Mouse (Mus musculus) cerebellum, adult (tissue): ENCODE measurements around the gene Epn3.

Experiments used
- ATAC-seq: cut with Nextera tagmentation; 2 replicates; pipeline ENCODE4 v1.9.2; 2017; ENCODE audit warnings: mild to moderate bottlenecking, moderate library complexity, mixed read lengths; ENCODE audit not compliant: insufficient number of reproducible peaks, low FRiP score, low TSS enrichment

Epn3 gene

GRCm38 (mm10) chr11:94498093-94498996 lies 1.4 kb downstream of the Epn3 start:
- ATAC-seq: peak; percentile 32

- no peak for ATAC-seq
These were observed 4.4 kb downstream of the Epn3 start for GRCm38 (mm10) chr11:94495415-94495814.

GRCm38 (mm10) chr11:94491749-94492099 lies 8.1 kb downstream of the Epn3 start:
- ATAC-seq: no peak

- no peak for ATAC-seq
These were observed 8.6 kb downstream of the Epn3 start for GRCm38 (mm10) chr11:94491035-94491748.

- no peak for ATAC-seq
These were observed 10.0 kb downstream of the Epn3 start for GRCm38 (mm10) chr11:94489745-94490144.

GRCm38 (mm10) chr11:94488767-94489533 lies 10.8 kb downstream of the Epn3 start:
- ATAC-seq: no peak

GRCm38 (mm10) chr11:94486001-94486400 lies 13.8 kb downstream of the Epn3 start, which contains the start of gene Spata20:
Spata20 (minus strand) TSS chr11:94486179.
- peak; percentile 33; the same call in 1 of the 2 replicates for ATAC-seq

GRCm38 (mm10) chr11:94485223-94485622 lies 14.6 kb downstream of the Epn3 start:
- no peak for ATAC-seq

GRCm38 (mm10) chr11:94484636-94485035 lies 15.1 kb downstream of the Epn3 start:
- no peak for ATAC-seq

- no peak for ATAC-seq
These were observed 15.9 kb downstream of the Epn3 start for GRCm38 (mm10) chr11:94483921-94484320.

- ATAC-seq: peak; percentile 67
These were observed 16.3 kb downstream of the Epn3 start for GRCm38 (mm10) chr11:94483436-94483835.

- no peak for ATAC-seq
These were observed 17.0 kb downstream of the Epn3 start for GRCm38 (mm10) chr11:94482738-94483137.

- ATAC-seq: no peak
These were observed 17.8 kb downstream of the Epn3 start for GRCm38 (mm10) chr11:94481963-94482362.

- ATAC-seq: no peak
These were observed 19.4 kb downstream of the Epn3 start for GRCm38 (mm10) chr11:94480382-94480781.

- peak; percentile 26; the same call in 1 of the 2 replicates for ATAC-seq
These were observed 22.1 kb downstream of the Epn3 start for GRCm38 (mm10) chr11:94477651-94478050.

- no peak for ATAC-seq
These were observed 24.1 kb downstream of the Epn3 start for GRCm38 (mm10) chr11:94475722-94476121.

- no peak for ATAC-seq
These were observed 25.2 kb downstream of the Epn3 start for GRCm38 (mm10) chr11:94474544-94474910.

- ATAC-seq: peak; percentile 74
These were observed 25.8 kb downstream of the Epn3 start, which contains the start of gene Cacna1g for GRCm38 (mm10) chr11:94473707-94474543. Cacna1g (minus strand) TSS chr11:94474198.

GRCm38 (mm10) chr11:94472916-94473706 lies 26.7 kb downstream of the Epn3 start:
- ATAC-seq: no peak
